Comparison of ENCODE assay signal across 15 mouse cellular contexts in the genomic region with DNA sequence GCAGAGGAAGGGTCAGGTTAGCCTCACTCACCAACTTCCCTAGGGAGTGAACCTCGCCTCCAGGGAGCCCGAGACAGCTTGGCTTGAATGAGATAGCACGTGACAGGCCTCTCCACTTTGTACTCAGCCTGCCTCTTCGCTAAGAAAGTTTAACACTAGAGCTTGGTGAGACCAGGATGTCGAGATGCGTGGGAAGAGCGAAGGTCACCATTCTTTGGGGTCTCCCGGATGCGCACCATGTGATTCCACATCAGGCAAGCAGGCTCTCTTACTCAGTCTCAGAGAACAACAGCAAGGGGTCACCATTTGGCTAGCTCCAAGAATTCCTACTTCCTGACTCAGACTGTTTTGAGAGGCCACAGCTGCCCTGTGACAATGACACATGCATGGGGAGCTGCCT. TPM values are rescaled to one million over a fixed set of nuclear protein-coding genes. Genes with fewer than 3 reads are reported as not detected.
DNase-seq lines count a peak whose midpoint lies in the region; TF ChIP-seq lines count a peak whose summit lies in the region.
"Had no signal": no experiment of that assay in that cellular context is flagged by ENCODE, and none has a peak within 500 bp of the region (broad histone marks: within the 10 kb centered on the region; RNA-seq: fewer than 3 reads in every experiment).

No protein-coding gene starts in this region.

- no peak for TF ChIP-seq CTCF in C2C12 (IDR thresholded peaks at IDR 0.05; ENCODE audit: control insufficient read depth, insufficient read depth, insufficient read length)

- intact Hi-C loops in heart, postnatal 36 days (cut with DNase I), result no loop called here

- DNase-seq in adrenal gland, postnatal 14 days, result peak; percentile 59
- DNase-seq in adrenal gland, adult 8-10 months, result no peak
- DNase-seq in heart, postnatal 36 days, result peak; percentile 22 to 29
- peak; percentile 71 for DNase-seq in kidney, postnatal 14 days
- DNase-seq in cerebellum, adult 9-11 months, result no peak
- no peak for DNase-seq in right cerebral cortex, postnatal 10 days (ENCODE audit: low spot score in 2 of 2)
- no peak for DNase-seq in frontal cortex, adult 2 months (ENCODE audit: extremely low spot score in 1 of 2, low spot score in 1 of 2)
- DNase-seq: B cell, adult 2 months; layer of hippocampus, adult 9-11 months; thymus, postnatal 14 days had no signal

- no peaks in the 10 kb centered on the region for H3K27me3 ChIP-seq in C2C12 (ENCODE audit: control insufficient read depth, insufficient read depth, insufficient read length)
- H3K27me3 ChIP-seq: hindbrain, embryonic 13.5 days had no signal

- H3K79me3 ChIP-seq in C2C12 (ENCODE audit: low read depth), result no peaks in the 10 kb centered on the region

- no peak overlapping the region for H3ac ChIP-seq in C2C12 (ENCODE audit: control insufficient read depth, insufficient read length, low read depth)

- H3K36me3 ChIP-seq in C2C12 (ENCODE audit: control insufficient read depth, insufficient read depth), result no peaks in the 10 kb centered on the region
- H3K36me3 ChIP-seq: hindbrain, embryonic 13.5 days; limb, embryonic 10.5 days; midbrain, embryonic 10.5 days had no signal

- no peak overlapping the region for H3K4me3 ChIP-seq in C2C12 (ENCODE audit: insufficient read depth, poor library complexity, severe bottlenecking)
- H3K4me3 ChIP-seq: hindbrain, embryonic 13.5 days; limb, embryonic 10.5 days; midbrain, embryonic 10.5 days had no signal

- H3K79me2 ChIP-seq in C2C12 (ENCODE audit: control insufficient read depth, insufficient read depth), result no peaks in the 10 kb centered on the region

TF ChIP-seq in C2C12, 6 proteins besides CTCF, POLR2A, EP300 and RAD21:
- TF ChIP-seq MAX (IDR thresholded peaks at IDR 0.05), result no peak
- TF ChIP-seq MYOD1 (IDR thresholded peaks at IDR 0.05; ENCODE audit: control insufficient read depth, insufficient read length, low read depth), result peak; percentile 59
- peak; percentile 60 for TF ChIP-seq USF1 (IDR thresholded peaks at IDR 0.05; ENCODE audit: low read depth)

RNA-seq across cellular contexts. Expression of a gene that starts 35.6 kb away (rescaled TPM):
- total RNA-seq in adrenal gland, postnatal 14 days (2021), result 283 and 294 TPM in 2 replicates
- total RNA-seq in adrenal gland, adult 8-10 months (2022), result 100 to 1,000 TPM; 495 to 753 (median 629) TPM
- 57.7 TPM for polyA plus RNA-seq in C2C12 (2012; fragmentation: generic; extraction: Trizol)
- 100 to 1,000 TPM; 165 to 209 TPM for total RNA-seq in heart, postnatal 36 days (2021)
- polyA plus RNA-seq in frontal cortex, adult 2 months (2012; rRNA removed), result 59.6 and 65.5 TPM in 2 replicates
- total RNA-seq: MEL had no signal

Comparison
In these comparisons a context has a peak if more than half of its experiments do, and no peak if none do; other contexts are left out.
1. DNase-seq: peak in adrenal gland, postnatal 14 days (single experiment), heart, postnatal 36 days (2 of 2) and kidney, postnatal 14 days (single experiment); none in adrenal gland, adult 8-10 months (single experiment), cerebellum, adult 9-11 months (single experiment), right cerebral cortex, postnatal 10 days (0 of 2) and frontal cortex, adult 2 months (0 of 2).